Mouse (Mus musculus): Measurements from ENCODE around the gene Pde2a. TPM values are rescaled to one million over a fixed set of nuclear protein-coding genes. Genes with fewer than 3 reads are reported as not detected.

Pde2a gene
- polyA plus RNA-seq, 1 experiment from 2014 or later: 39.5 TPM

DNA sequence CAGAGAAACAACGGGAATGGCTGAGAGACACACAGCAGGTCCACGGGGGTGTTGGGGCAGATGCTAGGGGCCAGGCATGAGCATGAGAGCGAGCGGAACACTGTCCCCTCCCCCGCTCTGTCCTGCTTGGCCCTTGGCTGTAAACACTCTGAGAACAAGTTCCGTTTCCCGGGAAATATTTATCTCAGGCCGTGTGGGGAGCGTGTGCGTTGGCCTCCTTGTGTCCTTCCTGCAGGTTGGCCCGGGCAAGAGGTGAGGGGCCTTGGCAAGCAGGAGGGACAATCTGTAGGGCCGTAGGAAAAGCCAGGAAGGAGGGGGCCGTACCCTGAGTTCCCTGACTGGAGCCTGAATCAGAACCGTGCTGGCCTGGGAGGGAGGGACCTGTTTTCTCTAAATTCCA, 43.9 kb downstream of the Pde2a start:
- H3K4me2 ChIP-seq: no peak overlapping the region
- peaks cover 59% of the 10 kb centered on the region for H3K4me1 ChIP-seq
- no peak overlapping the region for H3K4me3 ChIP-seq (replicated peaks)
- no peaks in the 10 kb centered on the region for H3K9me3 ChIP-seq (replicated peaks)
- H3K27ac ChIP-seq: peak overlapping the region; percentile 72
- peak; percentile 43 for ATAC-seq (replicated peaks; ENCODE audit: low FRiP score)
- no peaks in the 10 kb centered on the region for H3K36me3 ChIP-seq
- WGBS: 22% methylated on average over 14 of the region's 14 CpGs
- H3K27me3 ChIP-seq: no peaks in the 10 kb centered on the region
- no peak overlapping the region for H3K9ac ChIP-seq

DNA sequence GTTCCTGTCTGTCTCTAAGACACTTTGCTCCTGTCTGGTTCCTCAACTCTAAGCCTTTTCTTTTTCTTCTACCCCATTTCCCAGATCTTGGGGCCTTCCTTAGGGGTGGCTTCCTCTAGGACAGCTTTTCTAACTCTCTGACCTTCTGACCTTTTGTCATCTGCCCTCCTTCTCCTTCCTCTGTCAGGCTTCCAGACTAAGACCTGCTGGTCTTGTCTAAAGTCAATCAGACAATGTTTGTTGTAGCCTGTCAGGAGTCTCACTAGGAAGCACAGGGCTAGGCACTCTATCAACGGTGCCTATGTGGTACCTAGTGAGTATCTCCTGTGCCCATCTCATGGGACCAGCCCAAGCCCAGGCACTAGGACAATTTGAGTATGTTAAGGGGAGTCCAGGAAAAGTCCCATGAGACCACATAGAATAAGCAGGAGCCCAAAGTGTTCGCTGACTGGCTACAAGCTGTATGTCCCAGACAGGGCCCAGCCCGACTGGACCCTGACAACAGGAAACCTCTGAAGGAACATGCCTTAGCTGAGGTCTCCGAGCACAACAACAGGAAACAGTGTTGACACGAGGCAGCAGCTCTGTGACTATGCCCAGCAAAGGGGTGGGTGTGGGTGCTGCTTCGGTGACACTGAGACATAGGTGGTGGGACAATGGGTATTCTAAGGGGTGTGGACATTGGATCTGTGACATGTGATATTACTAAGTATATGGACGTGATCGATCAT, 44.5 kb downstream of the Pde2a start:
- Histone ChIP-seq H3K27ac (peak overlapping the region; percentile 72), H3K4me3 (replicated peaks) (no peak overlapping the region), H3K9ac (no peak overlapping the region), H3K4me2 (no peak overlapping the region), H3K9me3 (replicated peaks) (no peaks in the 10 kb centered on the region), H3K27me3 (no peaks in the 10 kb centered on the region), H3K4me1 (peaks cover 54% of the 10 kb centered on the region), H3K36me3 (no peaks in the 10 kb centered on the region)
- no peak for ATAC-seq (replicated peaks; ENCODE audit: low FRiP score)
- 75% methylated on average over 8 of the region's 8 CpGs for WGBS

DNA sequence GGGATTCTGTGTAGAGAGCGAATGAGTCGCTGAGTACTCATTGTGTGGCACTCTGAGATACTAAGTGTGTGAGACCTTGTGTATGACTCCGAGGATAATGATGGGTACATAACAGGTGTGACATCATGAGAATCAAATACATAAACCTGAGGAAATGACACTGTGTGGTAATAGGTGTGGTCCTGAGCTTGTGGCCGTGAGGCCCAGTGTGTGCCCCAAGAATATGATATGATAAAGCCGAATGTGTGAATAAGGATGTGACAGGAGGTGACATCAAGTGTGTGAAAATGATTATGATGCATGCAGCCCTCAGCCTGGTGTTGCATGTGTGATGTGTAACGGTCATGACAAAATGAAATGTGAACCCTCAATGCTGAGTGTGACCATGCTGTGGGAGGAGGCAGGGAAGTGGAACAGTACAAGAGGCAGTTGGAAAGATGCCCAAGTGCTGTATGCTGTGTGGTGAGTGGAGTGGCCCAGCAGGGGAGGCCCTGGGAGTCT, 45.1 kb downstream of the Pde2a start:
- Histone ChIP-seq H3K4me2 (no peak overlapping the region), H3K4me1 (peaks cover 49% of the 10 kb centered on the region), H3K27ac (peak overlapping the region; percentile 72; the same call in 1 of the 2 replicates), H3K9ac (no peak overlapping the region), H3K4me3 (replicated peaks) (no peak overlapping the region), H3K36me3 (no peaks in the 10 kb centered on the region), H3K9me3 (replicated peaks) (no peaks in the 10 kb centered on the region), H3K27me3 (no peaks in the 10 kb centered on the region)
- 0 out of 2 replicates have a peak, but pooled peaks have one; percentile 29 for ATAC-seq (replicated peaks; ENCODE audit: low FRiP score)
- 73% methylated on average over 6 of the region's 6 CpGs for WGBS

DNA sequence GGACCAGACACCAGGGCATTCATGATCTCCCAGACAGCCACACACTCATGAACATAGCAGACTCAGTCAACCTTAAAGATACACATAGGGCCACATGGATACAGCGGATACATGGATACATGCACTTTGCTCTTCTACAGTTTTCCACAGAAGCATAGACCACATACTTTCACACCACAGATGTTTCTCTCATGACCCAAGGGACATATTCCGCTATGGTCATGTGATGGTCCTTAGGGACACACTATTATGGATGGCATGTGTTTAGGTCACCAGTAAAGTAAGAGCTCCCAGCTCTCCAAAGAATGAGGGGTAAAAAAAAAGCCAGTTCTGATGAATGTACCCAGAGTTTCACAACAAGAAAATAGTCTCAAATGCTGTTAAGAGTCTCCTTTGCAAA, 49.9 kb downstream of the Pde2a start:
- no peak for ATAC-seq (replicated peaks; ENCODE audit: low FRiP score)
- WGBS: 90% methylated on average over 2 of the region's 2 CpGs

DNA sequence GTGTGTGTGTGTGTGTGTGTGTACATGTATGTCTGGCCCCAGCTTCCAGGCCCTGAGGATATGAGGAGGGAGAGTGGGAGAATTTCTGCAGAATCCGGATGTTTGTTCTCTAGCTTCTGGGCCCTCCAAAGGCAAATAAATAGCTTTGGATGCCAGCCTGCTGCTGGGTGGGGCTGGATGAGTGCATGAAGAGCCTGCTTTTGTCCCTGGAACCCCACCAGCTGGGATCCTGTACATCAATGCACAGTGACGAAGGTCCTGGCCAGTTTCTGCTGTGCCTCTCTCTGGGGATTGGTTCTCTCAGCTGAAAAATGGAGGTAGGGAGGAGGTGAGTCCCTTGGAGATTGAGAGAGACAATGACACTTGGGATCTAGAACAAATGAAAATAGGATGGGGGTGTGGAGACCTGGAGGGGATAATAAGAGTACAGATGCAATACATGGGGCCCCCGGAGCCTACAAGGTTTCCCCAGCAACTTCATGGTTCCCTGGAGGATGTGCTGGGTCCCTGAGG, 50.5 kb downstream of the Pde2a start:
- Histone ChIP-seq H3K4me2 (no peak overlapping the region), H3K9ac (no peak overlapping the region), H3K27me3 (no peaks in the 10 kb centered on the region), H3K4me3 (replicated peaks) (no peak overlapping the region), H3K36me3 (no peaks in the 10 kb centered on the region), H3K27ac (no peak overlapping the region), H3K9me3 (replicated peaks) (no peaks in the 10 kb centered on the region), H3K4me1 (peaks cover 23% of the 10 kb centered on the region)
- 78% methylated on average over 3 of the region's 3 CpGs for WGBS
- ATAC-seq (replicated peaks; ENCODE audit: low FRiP score): no peak

More for the DNA sequence above, 49.9 kb downstream of the Pde2a start:
- no peaks in the 10 kb centered on the region for H3K9me3 ChIP-seq (replicated peaks)
- no peak overlapping the region for H3K9ac ChIP-seq
- no peak overlapping the region for H3K4me3 ChIP-seq (replicated peaks)
- H3K27me3 ChIP-seq: no peaks in the 10 kb centered on the region
- no peaks in the 10 kb centered on the region for H3K36me3 ChIP-seq
- no peak overlapping the region for H3K27ac ChIP-seq
- H3K4me2 ChIP-seq: no peak overlapping the region
- peaks cover 21% of the 10 kb centered on the region for H3K4me1 ChIP-seq

DNA sequence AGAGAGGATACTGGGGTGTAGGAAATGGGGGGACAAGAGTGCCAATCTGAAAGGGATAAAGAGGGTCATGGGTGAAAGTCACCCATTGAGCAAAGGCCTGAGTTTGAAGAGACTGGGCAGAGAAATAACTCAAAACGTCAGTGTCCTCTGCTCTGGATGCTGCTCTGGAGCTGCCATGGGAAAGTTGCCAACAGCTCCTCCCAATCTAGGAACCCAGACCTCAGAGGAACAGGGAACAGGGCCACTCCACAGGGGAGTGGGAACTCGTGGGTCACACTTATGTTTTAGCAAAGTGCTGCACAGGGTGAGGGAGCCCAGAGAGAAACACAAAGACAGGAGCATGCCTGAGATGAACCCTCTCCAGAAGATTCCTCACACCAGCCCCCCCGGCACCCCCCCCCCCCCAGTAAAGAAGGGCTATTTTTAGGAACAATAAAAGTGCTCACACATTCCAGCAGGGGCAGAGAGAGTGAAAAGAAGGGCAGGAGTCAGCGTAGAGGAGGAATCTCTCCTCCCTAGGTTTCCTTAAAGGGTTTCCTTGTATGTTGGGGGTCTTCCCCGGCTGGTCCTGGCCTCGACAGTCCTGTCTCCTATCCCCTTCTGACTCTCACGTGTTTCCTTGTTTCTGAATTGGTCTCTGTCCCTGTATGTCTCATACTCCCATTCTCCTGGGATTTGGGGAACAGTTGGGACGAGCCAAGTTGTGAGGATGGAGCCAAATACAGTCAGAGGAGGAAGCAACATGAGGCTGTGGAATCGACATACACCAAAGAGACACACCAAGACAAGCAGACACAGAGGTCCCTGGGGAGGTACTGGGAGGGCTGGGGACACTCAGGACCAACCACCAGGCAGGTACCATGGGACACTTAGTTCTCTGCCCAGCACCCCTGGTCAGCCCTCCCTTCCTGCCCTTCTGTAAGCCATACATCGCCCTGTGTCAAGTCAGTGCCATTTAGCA, 51.4 kb downstream of the Pde2a start:
- WGBS: 50% methylated on average over 10 of the region's 10 CpGs
- H3K4me1 ChIP-seq: peaks cover 21% of the 10 kb centered on the region
- H3K36me3 ChIP-seq: no peaks in the 10 kb centered on the region
- no peak for ATAC-seq (replicated peaks; ENCODE audit: low FRiP score)
- no peak overlapping the region for H3K9ac ChIP-seq
- H3K27ac ChIP-seq: no peak overlapping the region
- no peak overlapping the region for H3K4me3 ChIP-seq (replicated peaks)
- H3K9me3 ChIP-seq (replicated peaks): no peaks in the 10 kb centered on the region
- H3K27me3 ChIP-seq: no peaks in the 10 kb centered on the region
- H3K4me2 ChIP-seq: no peak overlapping the region

DNA sequence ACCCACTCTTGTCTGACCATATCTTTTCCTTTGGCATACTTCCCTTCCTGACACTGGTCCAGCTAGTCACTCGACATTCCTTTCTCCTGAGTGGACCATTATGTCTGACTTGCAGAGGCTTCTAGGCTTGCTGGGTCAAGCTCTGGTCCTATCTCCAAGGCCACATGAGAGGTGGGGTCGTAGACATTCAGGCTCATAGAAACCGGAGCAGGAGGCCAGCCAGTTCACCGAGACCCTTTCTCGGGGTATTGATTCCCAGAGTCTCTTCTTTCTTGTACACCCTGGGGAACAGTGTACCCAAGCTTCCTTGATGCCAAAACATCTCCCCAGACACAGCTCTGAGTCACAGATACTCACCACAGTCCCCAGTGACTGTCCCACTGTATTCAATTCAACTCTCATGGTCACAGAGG, 52.9 kb downstream of the Pde2a start:
- H3K27ac ChIP-seq: no peak overlapping the region
- no peak overlapping the region for H3K4me2 ChIP-seq
- no peak overlapping the region for H3K9ac ChIP-seq
- H3K27me3 ChIP-seq: no peaks in the 10 kb centered on the region
- no peaks in the 10 kb centered on the region for H3K36me3 ChIP-seq
- no peak overlapping the region for H3K4me3 ChIP-seq (replicated peaks)
- ATAC-seq (replicated peaks; ENCODE audit: low FRiP score): no peak
- 80% methylated on average over 5 of the region's 5 CpGs for WGBS
- peaks cover 21% of the 10 kb centered on the region for H3K4me1 ChIP-seq
- H3K9me3 ChIP-seq (replicated peaks): no peaks in the 10 kb centered on the region

DNA sequence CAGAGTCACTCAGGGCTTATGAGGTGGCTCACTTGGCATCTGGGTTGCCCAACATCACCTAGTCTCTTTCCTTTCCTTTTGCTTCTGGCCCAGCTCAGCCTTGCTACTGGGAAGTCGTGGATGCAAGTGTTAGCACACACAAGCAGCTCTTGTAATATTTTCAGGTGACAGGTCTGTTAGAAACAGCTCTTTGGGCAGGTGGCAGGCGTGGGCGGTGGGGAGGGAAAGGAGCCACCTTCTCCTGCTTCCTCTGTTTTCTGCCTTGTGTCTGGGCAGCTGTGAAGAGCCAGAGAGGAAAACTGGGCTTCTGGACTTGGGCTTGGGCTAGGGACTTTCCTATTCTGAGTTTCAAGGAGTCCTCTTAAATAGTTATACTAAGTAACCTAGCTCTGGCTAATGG, 54.5 kb downstream of the Pde2a start:
- no peak for ATAC-seq (replicated peaks; ENCODE audit: low FRiP score)
- WGBS: 74% methylated on average over 3 of the region's 3 CpGs
- Histone ChIP-seq H3K4me2 (no peak overlapping the region), H3K9ac (no peak overlapping the region), H3K36me3 (no peaks in the 10 kb centered on the region), H3K27me3 (no peaks in the 10 kb centered on the region), H3K4me3 (replicated peaks) (no peak overlapping the region), H3K27ac (no peak overlapping the region), H3K4me1 (peaks cover 32% of the 10 kb centered on the region), H3K9me3 (replicated peaks) (no peaks in the 10 kb centered on the region)

DNA sequence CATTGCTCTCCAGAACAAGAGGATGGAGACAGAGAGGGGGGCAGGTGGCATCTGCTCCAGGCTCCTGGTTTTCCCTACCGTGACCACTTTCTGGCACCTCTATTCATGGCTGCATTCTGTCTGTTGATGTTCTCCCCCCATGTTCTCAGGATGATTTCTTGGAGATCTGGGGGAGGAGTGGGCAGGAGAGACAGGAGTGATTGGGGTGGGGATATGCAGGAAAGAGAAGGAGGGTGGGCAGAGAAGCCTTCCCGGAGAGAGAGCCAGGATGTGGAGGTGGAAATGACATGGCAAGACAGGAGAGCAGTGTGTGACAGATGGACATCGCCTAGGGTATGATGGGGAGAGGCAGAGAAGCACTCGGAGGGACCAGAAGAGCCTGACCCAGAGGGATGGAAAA, 55.0 kb downstream of the Pde2a start:
- H3K9ac ChIP-seq: no peak overlapping the region
- H3K27me3 ChIP-seq: no peaks in the 10 kb centered on the region
- 30% methylated on average over 4 of the region's 4 CpGs for WGBS
- H3K4me1 ChIP-seq: peaks cover 36% of the 10 kb centered on the region
- ATAC-seq (replicated peaks; ENCODE audit: low FRiP score): no peak
- no peak overlapping the region for H3K4me3 ChIP-seq (replicated peaks)
- H3K36me3 ChIP-seq: no peaks in the 10 kb centered on the region
- no peak overlapping the region for H3K4me2 ChIP-seq
- H3K9me3 ChIP-seq (replicated peaks): no peaks in the 10 kb centered on the region
- H3K27ac ChIP-seq: no peak overlapping the region

DNA sequence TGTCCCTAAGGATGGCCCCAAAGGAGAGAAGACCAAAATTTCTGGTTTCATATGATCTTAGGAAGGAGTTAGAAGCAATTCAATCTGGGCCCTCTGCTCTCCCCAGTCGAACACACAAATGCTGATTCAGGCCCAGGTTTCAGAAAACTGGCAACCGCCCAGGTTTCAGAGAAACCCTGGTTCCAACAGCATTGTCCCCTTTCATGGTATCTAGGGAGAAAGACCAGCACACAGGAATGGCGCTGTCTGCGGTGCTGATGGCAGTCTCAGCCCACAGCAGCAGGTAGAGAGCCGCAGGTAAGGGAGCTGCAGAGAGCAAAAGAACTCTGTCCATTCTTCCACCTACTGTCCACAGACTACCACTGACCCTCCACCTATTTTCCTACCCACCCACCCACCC, 55.7 kb downstream of the Pde2a start:
- no peak overlapping the region for H3K4me2 ChIP-seq
- H3K9me3 ChIP-seq (replicated peaks): no peaks in the 10 kb centered on the region
- no peak overlapping the region for H3K27ac ChIP-seq
- no peaks in the 10 kb centered on the region for H3K27me3 ChIP-seq
- no peak overlapping the region for H3K9ac ChIP-seq
- ATAC-seq (replicated peaks; ENCODE audit: low FRiP score): no peak
- no peak overlapping the region for H3K4me3 ChIP-seq (replicated peaks)
- 45% methylated on average over 5 of the region's 5 CpGs for WGBS
- H3K36me3 ChIP-seq: no peaks in the 10 kb centered on the region
- H3K4me1 ChIP-seq: peaks cover 40% of the 10 kb centered on the region

DNA sequence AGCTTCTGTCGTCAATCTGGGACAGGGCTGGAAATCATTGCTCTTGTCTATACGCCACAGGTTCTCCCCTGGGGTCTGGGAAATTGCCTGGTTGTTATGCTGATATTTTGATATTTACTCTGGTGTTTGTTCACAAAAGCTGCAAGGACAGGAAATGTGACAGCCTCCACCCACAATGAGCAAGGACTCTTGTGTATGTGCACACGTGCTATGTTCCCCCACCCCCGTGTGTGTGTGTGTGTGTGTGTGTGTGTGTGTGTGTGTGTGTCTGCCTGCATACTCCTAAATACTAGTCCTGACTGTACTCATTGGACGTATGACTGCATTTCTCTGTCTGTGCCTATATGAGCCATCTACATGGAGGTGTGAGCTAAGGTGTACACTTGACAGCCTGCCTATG, 56.6 kb downstream of the Pde2a start:
- no peak overlapping the region for H3K27ac ChIP-seq
- H3K36me3 ChIP-seq: no peaks in the 10 kb centered on the region
- no peak overlapping the region for H3K9ac ChIP-seq
- peaks cover 44% of the 10 kb centered on the region for H3K4me1 ChIP-seq
- WGBS: 67% methylated on average over 5 of the region's 5 CpGs
- H3K4me3 ChIP-seq (replicated peaks): no peak overlapping the region
- no peaks in the 10 kb centered on the region for H3K9me3 ChIP-seq (replicated peaks)
- H3K27me3 ChIP-seq: no peaks in the 10 kb centered on the region
- ATAC-seq (replicated peaks; ENCODE audit: low FRiP score): no peak
- no peak overlapping the region for H3K4me2 ChIP-seq

DNA sequence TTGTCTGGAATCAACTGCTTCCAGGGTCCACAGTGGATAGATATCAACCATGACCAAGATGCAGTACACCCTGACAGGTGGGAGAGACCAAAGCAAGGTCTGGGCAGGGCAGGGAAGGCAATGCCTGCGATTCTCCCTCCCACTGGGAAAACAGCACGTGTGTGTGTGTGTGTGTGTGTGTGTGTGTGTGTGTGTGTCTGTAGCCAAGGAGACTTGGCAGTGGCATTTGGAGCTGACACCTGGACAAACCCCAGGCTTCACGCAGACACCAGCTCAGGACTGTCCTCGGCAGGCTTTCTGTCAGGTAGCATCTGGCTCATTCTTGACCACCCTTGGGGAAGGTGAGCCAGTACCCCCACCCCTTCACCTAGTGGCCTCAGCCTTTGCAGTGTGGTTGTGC, 58.4 kb downstream of the Pde2a start:
- Histone ChIP-seq H3K9me3 (replicated peaks) (no peaks in the 10 kb centered on the region), H3K4me3 (replicated peaks) (no peak overlapping the region), H3K9ac (no peak overlapping the region), H3K4me1 (peaks cover 53% of the 10 kb centered on the region), H3K27me3 (no peaks in the 10 kb centered on the region), H3K27ac (no peak overlapping the region), H3K4me2 (no peak overlapping the region), H3K36me3 (no peaks in the 10 kb centered on the region)
- WGBS: 80% methylated on average over 4 of the region's 4 CpGs
- no peak for ATAC-seq (replicated peaks; ENCODE audit: low FRiP score)
